Mouse (Mus musculus) liver (tissue): ENCODE measurements around the gene Chek2.
"Not testable (repeated sequence)": the region's sequence is repeated elsewhere in the genome, so short reads cannot be mapped to it uniquely, and the experiment has no call there.

Source experiments
- DNase-seq: peaks from one replicate; pipeline ENCODE4 v3.0.0-alpha.2; 2020; ENCODE audit warnings: mixed read lengths

The Chek2 gene

GRCm38 (mm10) chr5:110840465-110840864 is 686 bp downstream of the Chek2 start:
- peak; percentile 79 for DNase-seq

DNA sequence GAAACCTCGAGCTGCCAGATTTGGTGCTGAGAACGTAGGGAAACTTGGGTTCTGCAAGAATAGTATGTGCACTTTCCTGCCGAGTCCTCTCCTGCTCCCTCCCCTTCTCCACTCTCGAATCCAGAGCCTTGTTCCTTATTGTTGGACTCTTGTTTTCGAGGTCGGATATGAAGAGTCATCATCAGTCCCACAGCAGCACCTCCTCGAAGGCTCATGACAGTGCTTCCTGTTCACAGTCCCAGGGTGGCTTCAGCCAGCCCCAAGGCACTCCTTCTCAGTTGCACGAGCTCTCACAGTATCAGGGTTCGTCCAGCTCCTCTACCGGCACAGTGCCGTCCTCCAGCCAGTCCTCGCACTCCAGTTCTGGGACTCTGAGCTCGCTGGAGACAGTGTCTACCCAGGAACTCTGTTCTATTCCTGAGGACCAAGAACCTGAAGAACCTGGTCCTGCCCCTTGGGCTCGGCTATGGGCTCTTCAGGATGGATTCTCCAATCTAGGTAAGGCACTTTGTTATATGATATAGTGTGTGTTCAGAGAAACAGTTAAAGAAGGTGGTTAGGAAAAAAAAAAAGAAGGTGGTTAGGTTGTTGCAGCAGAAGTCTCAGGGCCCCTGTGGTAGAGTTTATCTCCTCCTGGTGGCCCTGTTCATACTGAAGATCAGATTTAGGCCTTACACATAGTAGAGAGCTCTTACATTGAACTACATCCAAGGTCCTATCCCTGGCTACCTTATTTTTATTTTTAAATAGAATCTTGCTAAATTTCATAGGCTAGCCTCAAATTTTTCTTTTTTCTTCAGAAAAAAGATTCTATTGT is 1.5 kb downstream of the Chek2 start:
- DNase-seq: peak; percentile 24

DNA sequence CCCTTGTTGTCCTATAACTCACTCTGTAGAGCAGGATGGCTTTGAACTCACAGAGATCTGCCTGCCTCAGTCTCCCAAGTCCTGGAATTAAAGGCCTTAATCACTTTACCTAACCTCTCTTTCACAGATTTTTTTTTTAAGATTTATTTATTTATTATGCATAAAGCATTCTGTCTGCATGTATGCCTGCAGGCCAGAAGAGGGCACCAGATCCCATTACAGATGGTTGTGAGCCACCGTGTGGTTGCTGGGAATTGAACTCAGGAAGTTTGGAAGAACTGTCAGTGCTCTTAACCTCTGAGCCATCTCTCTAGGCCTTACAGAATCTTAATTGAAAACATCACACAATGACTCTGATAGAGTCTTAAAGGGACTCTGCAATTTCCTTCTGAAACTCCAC is 13.2 kb downstream of the Chek2 start:
- DNase-seq: no peak

DNA sequence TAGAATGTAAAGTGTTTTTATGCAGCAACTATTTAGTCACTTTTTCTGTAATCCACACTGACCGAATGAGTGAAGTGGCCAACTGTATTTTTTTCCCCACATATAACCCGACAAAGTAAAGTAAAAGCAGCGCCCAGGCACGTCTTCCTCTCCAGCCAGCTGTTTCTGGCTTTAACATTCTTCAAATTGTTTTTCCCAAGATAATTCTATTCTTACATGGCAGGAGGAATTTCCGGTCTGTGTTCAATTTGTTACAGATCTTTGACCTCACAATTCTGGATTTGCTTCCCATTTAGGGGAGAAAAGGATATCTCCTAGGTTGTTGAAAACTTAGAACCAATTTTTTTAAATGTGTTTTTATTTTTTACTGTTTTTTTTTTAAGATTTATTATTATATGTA is 17.3 kb downstream of the Chek2 start:
- no peak for DNase-seq

GRCm38 (mm10) chr5:110859013-110859650 is 19.4 kb downstream of the Chek2 start:
- no peak for DNase-seq

DNA sequence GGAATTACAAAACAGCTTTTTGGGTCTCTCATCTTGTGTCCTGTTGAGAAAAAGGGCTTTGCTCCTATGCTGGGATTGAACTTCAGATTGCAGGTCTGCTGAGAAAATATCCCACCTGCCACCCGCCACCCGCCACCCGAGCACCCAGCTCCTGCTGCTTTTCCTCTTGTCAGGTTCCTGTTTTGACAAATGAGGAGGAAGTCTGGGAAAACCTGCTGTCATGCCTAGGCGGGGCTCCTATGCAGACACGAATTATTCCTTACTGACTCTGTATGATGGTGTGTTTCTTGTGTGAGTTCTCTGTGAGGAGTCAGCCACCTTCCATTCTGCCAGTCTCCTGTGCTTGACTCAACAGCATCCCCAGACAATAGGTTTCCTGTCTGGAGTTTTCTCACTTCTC is 20.7 kb downstream of the Chek2 start:
- DNase-seq: no peak

DNA sequence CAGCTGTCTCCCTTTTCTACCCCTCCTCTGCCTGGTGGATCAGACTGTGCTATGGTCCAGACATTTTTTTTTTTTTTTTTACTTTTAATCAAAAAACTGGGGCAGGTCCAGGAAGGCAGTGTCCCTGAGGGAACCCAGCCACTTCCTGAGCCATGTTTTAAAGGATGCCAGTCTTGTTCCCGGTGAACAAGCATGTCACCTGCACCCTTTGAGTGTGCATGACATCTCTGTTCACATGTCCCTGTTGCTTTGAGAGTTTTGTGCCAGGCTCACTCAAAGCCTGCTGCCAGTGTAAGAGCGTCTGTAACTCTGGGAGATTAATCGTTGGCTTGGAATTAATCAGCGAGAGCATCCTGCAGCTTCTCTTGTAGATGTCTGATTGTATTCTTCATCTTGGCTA is 28.7 kb downstream of the Chek2 start:
- no peak for DNase-seq

GRCm38 (mm10) chr5:110869242-110869669 is 29.5 kb downstream of the Chek2 start:
- no peak for DNase-seq

DNA sequence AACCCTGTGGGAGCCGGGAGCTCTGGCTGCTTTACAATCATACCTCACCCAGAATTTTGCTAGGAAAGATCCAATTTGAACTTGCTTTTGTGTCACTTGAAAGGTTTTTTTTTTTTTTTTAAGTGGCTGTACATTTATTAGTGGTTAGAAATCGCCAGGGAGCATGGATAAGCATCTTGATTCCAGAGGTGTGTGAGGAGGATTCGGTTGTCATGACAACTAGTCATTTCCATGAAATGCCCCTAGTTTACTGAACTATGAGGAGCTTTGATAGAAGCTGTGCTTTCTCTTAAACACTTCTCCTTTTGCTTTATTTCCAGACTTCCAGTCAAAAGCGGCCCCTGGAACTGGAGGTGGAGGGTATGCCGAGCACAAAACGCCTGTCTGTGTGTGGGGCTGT is 33.4 kb downstream of the Chek2 start:
- DNase-seq: no peak

GRCm38 (mm10) chr5:110874711-110875110 is 34.9 kb downstream of the Chek2 start:
- DNase-seq: peak; percentile 39

- DNase-seq: peak; percentile 41
These were observed 35.5 kb downstream of the Chek2 start for GRCm38 (mm10) chr5:110875286-110875685.

DNA sequence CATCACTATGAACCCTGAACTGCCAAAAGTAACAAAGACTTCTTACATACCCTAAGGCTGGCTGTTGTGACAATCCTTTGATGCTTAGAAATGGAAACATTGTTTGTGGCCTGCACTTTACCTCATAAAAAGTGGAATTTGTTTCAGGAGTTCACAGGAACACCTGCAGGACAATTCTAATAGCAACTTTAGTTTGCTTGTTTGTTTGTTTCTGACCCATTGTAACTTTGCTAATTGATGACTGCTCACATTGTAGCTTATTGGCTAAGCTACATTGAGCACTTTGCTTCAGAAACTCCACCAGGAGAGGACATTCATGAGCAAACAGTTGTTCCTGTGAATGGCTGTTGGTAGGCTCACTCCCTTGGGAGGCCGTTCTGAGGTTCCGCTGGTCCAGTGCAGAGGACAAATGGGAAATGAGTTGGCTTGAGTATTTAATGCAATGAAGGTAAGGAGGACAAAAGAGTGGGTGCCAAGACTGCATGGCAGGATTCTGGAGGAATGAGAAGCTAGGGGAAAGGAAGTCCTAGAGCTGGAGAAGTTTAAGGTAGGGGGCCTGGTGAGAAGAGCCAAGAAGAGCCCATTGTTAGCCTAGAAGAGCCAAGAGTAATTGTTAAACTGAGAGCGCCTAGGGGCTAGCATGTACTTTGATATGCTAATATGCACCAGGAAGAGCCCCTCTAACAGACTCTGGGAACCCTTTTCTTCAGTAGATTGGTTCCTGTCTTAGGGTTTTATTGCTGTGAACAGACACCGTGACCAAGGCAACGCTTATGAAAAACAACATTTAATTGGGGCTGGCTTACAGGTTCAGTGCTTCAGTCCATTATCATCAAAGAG is 38.1 kb downstream of the Chek2 start:
- DNase-seq: no peak

GRCm38 (mm10) chr5:110878526-110878925 is 38.7 kb downstream of the Chek2 start:
- DNase-seq: not testable (repeated sequence)

- DNase-seq: no peak
These were observed 39.3 kb downstream of the Chek2 start for GRCm38 (mm10) chr5:110879042-110879441.

DNA sequence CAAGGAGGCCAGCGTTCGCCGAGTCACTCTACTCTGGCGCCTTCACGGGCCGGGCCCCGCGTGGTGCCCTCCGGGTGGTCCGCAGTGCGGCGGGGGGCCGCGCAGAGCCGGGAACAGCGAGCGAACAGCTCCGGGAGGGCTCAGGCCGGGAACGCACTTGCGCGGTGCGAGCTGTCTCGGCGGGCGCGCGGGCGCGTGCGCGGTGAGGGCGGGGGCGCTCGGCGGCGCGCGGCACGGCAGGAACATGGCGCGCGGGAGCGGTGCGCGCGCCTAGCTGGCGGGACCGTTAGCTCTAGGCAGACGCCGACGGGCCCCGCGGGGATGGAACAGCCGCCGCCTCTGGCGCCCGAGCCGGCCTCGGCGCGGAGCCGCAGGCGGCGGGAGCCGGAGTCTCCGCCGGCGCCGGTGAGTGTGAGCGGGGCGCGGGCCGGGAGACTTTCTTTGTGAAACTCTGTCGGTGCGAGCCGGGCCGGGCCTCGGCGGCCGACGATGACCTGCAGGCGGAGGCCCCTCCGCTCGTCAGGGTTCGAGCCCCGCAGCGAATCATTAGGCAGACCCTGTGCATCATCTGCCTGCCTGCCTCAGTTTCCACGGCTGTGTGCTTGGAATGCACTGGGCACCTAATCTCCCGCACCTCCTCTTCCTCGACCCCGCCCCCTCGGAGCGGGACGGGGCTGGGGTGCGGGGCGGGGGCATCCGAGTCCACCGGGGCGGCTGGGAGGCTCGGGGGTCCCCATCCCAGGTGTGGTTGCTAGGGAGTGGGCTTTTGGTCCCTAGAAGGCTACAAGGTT is 40.0 kb downstream of the Chek2 start, which contains the start of gene Ttc28:
TSS of gene Ttc28 (plus strand) at position 220 of the 791 bp plus-strand sequence.
- DNase-seq: peak; percentile 87

- DNase-seq: no peak
These were observed 48.8 kb downstream of the Chek2 start for GRCm38 (mm10) chr5:110888596-110888995.

DNA sequence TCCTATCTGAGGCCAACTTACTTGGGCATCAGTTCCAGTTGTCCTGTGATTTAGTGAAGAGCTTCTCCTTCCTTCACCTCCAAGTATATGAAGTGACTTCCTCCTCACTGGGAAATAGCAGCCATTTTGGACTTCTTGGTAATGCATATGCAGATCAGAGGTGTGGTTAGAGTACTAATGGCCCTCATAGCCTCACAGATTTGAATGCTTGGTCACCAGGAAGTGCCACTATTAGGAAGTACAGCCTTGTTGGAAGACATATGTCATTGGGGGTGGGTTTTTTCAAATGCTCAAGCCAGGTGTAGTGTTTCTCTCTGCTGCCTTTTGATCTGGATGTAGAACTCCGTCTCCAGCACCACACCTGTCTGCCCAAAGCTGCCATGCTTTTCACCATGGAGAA is 50.2 kb downstream of the Chek2 start:
- DNase-seq: no peak

DNA sequence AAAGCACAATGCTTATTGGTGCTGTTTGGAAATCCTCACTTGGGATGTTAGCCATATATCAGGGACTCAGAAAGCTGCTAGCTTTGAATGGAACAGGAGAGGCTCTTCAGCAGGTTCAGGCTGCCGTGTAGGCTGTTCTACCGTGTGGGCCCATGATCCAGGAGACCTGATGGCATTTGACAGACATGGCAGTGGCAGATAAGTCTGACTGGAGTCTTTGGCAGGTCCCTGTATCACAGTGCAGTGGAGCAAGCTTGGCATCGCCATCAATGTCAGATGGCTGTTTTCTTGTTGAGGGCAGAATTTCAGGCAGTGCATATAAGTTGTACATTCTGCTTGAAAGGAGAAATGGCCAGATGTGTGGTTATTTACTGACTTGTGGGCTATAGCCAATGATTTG is 50.8 kb downstream of the Chek2 start:
- DNase-seq: no peak

DNA sequence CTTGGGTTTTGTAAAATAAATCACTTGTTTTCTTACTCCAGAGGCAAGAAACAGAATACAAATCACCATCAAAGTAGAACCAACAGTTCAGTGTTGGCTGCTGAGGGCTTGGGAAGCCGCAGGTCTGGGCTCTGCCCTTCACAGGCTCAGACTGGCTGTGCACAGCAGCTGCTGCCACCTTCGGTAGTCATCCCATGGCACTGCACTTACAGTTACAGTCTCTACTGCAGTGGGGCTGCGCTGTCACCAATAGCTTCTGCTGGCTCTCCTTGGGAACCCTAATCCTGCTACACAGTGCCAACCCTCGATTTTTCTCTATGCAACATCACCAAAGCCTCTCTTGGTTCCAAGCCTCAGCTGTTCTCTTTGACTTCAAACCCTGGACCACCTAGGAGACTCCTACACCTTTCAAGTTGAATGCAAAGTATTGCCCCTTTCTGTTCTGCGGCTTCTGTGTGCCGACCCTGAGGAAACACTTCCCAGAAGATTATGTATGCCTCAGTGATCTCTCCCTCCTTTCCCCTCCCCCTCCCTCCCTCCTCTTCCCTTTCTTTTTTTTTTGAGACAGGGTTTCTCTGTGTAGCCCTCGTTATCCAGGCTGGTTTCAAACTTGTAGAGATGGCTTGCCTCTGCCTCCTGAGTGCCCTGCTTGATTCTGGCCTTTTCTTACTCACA is 57.5 kb downstream of the Chek2 start:
- no peak for DNase-seq

DNA sequence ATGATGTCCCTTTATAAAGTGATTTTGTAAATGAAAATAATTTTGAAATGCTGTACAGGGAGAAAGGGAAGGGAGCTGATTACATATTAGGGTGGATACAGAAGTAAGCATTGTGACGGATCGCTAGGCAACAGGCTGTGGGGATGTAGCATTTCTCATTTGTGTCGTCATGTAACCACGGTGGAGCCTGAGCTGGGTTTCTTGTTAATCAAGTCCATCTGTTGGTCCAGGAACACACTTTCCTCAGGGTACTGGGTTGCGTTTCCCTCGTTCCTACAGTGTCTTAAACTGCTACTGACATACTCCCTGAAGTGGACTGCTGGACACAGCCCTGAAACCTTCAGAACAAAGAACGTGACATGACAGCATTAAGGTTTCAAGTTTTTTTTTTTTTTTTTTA is 58.4 kb downstream of the Chek2 start:
- no peak for DNase-seq

- DNase-seq: no peak
These were observed 59.0 kb downstream of the Chek2 start for GRCm38 (mm10) chr5:110898785-110899184.

- DNase-seq: no peak
These were observed 60.6 kb downstream of the Chek2 start for GRCm38 (mm10) chr5:110900331-110900730.
